Comparison of ENCODE assay signal across 25 mouse cellular contexts in the genomic region with DNA sequence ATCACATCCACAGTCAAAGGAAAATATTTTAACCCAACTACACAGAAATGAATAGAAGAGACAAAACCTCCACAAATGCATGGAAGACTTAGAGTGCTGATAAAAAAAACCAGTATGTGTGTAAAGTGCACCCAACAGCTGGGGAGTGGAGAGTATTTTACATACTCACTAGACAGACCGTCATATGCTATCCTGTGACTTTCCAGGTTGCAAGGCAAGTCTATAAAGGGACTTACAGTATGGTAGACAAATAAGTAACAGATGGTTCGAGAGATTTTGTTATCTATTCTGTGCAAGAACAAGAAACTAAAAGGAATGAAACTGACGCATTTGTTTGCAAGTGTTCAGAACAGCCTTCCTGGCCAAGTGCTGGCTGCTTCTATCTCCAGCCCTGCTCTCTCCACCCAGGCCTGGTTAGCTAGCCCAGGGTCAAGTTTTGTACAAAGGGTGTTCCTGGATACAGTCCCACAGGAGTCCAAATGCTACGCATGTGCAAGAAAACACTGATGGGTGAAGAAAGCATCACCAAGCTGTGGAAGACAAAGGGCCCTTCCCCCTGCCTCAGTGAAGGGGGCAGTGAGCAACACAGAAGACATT.
A peak's percentile ranks its signal among the peaks of the same experiment; 100 is the strongest.
DNase-seq lines count a peak whose midpoint lies in the region; ATAC-seq lines count a peak whose summit lies in the region.
"Had no signal": no experiment of that assay in that cellular context is flagged by ENCODE, and none has a peak within 500 bp of the region (broad histone marks: within the 10 kb centered on the region; RNA-seq: fewer than 3 reads in every experiment).

No protein-coding gene starts in this region.

- no peaks in the 10 kb centered on the region for H3K4me1 ChIP-seq in intestine, embryonic 16.5 days (ENCODE audit: control insufficient read depth, insufficient read depth, low read length)
- H3K4me1 ChIP-seq: hindbrain, embryonic 13.5 days; limb, embryonic 15.5 days; lung, embryonic 15.5 days; neural tube, embryonic 15.5 days had no signal

- intact Hi-C loops in heart, postnatal 10 days (cut with DNase I) = no loop called here

- H3K27me3 ChIP-seq in intestine, embryonic 16.5 days (replicated peaks; ENCODE audit: control insufficient read depth, insufficient read depth, low read length) = no peaks in the 10 kb centered on the region
- H3K27me3 ChIP-seq: CH12.LX; hindbrain, embryonic 13.5 days; limb, embryonic 15.5 days; lung, embryonic 15.5 days; neural tube, embryonic 15.5 days; Patski had no signal

- peak; percentile 92 for DNase-seq in heart, adult 11 months
- DNase-seq in heart, postnatal 10 days = no peak
- DNase-seq in layer of hippocampus, adult 9-11 months = peak; percentile 6
- DNase-seq in layer of hippocampus, postnatal 10 days (ENCODE audit: low spot score in 2 of 2) = no peak
- DNase-seq in c-Kit-positive CD71-positive TER-119-positive erythroid progenitor cells, embryonic 14.5 days (ENCODE audit: low spot score) = peak; percentile 12
- DNase-seq: adrenal gland, postnatal 36 days; B cell, adult 2 months; cerebellum, adult 8-10 months; cerebellum, postnatal 36 days; kidney, adult 18-20 months; kidney, postnatal 4 days; left cerebral cortex, postnatal 4 days; lung, postnatal 36 days; right cerebral cortex, adult 18-20 months; right cerebral cortex, postnatal 4 days; thymus, postnatal 36 days had no signal

- no peak overlapping the region for H3K4me2 ChIP-seq in intestine, embryonic 16.5 days (ENCODE audit: low read depth, low read length)
- H3K4me2 ChIP-seq: hindbrain, embryonic 13.5 days; limb, embryonic 15.5 days; lung, embryonic 15.5 days; neural tube, embryonic 15.5 days had no signal

- H3K36me3 ChIP-seq in intestine, embryonic 16.5 days (ENCODE audit: control insufficient read depth, insufficient read depth, low read length) = no peaks in the 10 kb centered on the region
- H3K36me3 ChIP-seq: G1E; hindbrain, embryonic 13.5 days; limb, embryonic 15.5 days; lung, embryonic 15.5 days; neural tube, embryonic 15.5 days had no signal

- H3K9me3 ChIP-seq in intestine, embryonic 16.5 days (ENCODE audit: control insufficient read depth, low read length) = no peaks in the 10 kb centered on the region
- H3K9me3 ChIP-seq: G1E; hindbrain, embryonic 13.5 days; limb, embryonic 15.5 days; lung, embryonic 15.5 days; neural tube, embryonic 15.5 days had no signal

- H3K9ac ChIP-seq in intestine, embryonic 16.5 days (ENCODE audit: low read depth, low read length) = no peak overlapping the region
- H3K9ac ChIP-seq: hindbrain, embryonic 13.5 days; limb, embryonic 15.5 days; lung, embryonic 15.5 days; neural tube, embryonic 15.5 days had no signal

- no peak overlapping the region for H3K27ac ChIP-seq in intestine, embryonic 16.5 days (ENCODE audit: low read length)
- H3K27ac ChIP-seq: hindbrain, embryonic 13.5 days; limb, embryonic 15.5 days; lung, embryonic 15.5 days; neural tube, embryonic 15.5 days had no signal

- ATAC-seq in megakaryocyte-erythroid progenitor cell, adult 5-6 weeks (replicated peaks; ENCODE audit: low FRiP score, low TSS enrichment, poor library complexity, severe bottlenecking) = peak; percentile 59
- ATAC-seq in intestine, embryonic 16.5 days = no peak
- ATAC-seq: Patski had no signal

- H3K4me3 ChIP-seq in intestine, embryonic 16.5 days (ENCODE audit: low read length) = no peak overlapping the region
- H3K4me3 ChIP-seq: hindbrain, embryonic 13.5 days; limb, embryonic 15.5 days; lung, embryonic 15.5 days; neural tube, embryonic 15.5 days had no signal

- WGBS in intestine, embryonic 16.5 days = 81% methylated on average over 4 of the region's 4 CpGs

Comparison
In these comparisons a context has a peak if more than half of its experiments do, and no peak if none do; other contexts are left out.
1. DNase-seq: peak in heart, adult 11 months (single experiment), layer of hippocampus, adult 9-11 months (single experiment) and c-Kit-positive CD71-positive TER-119-positive erythroid progenitor cells, embryonic 14.5 days (single experiment); none in heart, postnatal 10 days (0 of 2) and layer of hippocampus, postnatal 10 days (0 of 2).